Mouse (Mus musculus): ENCODE results near the gene Hsd17b1.

The Hsd17b1 gene

DNA sequence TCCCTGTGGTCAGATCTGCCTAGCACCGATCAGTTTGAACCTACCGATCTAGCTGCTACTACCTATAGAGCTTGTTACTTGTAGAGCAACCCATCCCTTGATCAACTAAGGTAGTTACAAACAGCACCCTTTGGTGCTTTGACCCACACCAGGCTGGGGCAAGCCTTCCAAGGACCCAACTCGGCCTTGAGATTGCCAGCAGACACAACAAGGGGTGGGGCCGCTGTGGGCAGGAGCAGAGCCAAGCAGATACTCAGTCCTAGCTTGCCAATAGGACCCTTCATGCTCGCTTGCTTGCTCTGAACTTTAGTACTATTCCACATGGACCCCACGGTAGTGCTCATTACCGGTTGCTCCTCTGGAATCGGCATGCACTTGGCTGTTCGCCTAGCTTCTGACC is at the start of gene Hsd17b1:
Hsd17b1 (plus strand) TSS at position 291 of the 400 bp plus-strand sequence.
- in situ Hi-C loops (cut with MboI, MseI): no loop called here

DNA sequence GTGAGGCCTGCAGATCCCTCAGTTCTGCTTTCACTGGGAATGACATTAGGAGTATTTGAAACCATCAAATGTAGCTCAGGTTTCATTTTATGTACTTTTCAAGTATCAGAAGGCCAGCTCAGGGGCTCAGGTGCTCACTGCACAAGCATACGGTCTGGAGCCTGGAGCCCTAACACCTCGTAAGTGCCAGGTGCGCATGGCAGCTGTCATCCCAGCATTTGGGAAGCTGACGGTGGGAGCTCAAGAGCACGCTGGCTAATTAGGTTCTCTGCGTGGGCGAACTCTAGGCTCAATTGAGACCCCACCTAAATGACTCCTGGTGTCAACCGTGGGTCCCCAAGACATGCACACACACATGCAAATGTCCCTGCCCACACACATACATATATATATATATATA is 48.9 kb upstream of the Hsd17b1 start:
- in situ Hi-C loops (cut with MboI, MseI): no loop called here

DNA sequence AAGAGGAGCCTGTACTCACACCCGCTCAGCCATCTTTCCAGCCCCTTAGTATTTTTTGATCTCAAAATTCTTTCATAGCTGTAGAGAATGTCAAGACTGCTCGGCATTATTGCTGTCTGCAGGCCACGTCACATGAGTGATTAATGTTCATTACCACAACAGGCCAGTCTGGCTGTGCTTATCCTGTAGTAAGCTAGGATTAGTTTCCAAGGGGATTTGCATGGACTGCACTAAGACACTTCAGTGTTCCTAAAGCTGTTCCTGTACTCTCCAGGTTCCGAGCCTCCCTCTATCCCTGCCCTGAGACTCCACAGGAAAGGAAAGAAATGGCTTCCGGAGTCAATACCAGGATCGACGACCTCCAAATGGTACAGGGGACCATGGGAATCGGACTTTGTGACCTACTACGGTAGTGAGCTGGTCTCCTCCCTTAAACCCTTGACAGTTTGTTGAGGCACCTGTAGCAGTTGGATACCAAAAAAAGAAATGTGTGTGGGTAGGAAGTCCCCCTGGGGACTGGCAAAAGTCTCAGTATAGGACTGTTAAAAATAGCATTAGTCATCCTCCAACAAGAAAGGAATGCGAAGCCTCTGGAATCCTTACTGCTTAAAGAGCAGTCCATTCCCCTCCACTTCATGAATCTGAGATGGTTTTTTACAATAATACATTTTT is 47.9 kb upstream of the Hsd17b1 start:
- in situ Hi-C loops (cut with MboI, MseI): no loop called here

DNA sequence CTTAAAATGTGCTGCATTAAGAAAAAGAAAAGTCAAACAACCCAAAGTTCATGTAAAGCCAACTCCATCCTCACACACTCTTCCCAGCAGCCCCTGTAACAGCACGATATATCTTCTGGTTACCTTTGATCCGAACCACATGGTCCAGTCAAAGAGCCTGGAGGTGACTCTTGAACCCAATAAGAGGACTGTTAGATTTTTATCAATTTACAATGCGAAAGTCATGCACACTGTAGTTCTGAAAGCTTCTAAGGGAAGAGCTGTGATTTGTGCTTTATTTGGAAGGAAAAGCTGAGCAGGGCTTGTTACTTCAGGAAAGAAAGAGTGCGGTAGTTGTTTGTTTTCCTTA is 47.4 kb upstream of the Hsd17b1 start:
- in situ Hi-C loops (cut with MboI, MseI): no loop called here

DNA sequence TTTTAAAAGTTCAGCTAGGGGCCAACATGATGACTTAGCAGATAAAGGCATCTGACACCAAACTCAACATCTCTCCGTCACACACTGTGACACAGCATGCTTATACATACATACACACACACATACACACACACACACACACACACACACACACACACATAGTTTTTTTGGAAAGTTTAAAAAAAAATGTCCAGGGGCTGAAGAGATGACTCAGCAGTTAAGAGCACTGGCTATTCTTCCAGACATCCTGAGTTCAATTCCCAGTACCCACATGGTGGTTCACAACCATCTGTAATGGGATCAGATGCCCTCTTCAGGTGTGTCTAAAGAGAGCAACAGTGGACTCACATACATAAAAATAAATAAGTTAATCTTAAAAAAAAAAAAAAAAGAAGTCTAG is 46.7 kb upstream of the Hsd17b1 start:
- in situ Hi-C loops (cut with MboI, MseI): no loop called here

DNA sequence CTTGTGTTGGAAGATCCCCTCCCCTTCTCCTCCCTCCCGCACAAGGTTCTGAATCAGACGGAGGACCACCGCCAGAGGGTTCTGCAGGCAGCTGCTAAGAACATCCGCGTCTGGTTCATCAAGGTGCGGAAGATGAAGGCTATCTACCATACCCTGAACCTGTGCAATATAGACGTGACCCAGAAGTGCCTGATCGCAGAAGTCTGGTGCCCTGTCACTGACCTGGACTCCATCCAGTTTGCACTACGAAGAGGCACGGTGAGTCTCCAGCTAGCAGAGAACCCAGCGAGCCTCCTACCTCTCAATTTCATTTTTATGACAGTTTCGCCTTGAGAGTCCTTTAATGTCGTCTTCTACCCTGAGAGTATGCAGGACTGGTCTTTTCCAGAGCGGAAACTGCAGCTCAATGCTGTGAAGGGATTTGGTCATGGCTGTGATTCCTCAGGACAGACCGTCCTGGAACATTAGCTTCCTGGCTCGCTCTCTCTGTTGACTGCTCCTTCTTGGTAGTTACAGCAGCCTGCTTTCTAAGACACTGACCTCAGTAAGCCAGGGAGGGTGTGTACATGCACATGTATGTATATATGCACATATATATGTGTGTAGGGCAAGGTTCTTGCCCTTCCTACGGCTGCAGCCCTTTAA is 44.2 kb upstream of the Hsd17b1 start:
- in situ Hi-C loops (cut with MboI, MseI): no loop called here

DNA sequence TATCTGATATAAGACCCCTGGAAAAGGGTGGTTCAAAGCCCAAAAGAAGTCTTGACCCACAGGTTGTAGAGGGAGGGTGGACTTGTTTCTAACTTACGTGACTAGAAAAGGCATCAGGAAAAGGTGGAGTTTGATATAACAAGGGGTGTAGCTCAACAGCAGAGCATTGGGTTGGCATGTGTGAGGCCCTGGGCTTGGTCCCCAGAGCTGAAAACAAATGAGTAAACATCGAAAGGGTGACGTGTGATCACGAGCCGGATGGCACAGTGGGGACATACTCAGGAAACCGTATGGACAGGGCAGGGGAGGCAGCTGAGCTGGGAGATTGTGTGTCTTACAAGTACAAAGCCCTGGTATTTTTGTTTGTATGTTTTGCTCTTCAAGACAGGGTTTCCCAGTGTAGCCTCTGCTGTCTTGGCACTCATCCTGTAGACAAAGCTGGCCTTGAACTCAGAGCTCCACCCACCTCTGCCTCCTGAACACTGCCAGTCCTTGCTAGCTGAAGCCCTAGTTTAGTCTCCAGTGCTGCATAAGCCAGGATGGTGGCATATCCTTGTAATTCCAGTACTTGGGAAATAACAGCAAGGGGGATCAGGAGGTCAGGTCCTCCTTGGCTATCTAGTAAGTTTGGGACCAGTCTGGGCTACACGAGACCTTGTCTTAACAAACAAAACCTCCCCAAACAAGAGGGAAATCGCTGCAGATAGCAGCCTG is 43.4 kb upstream of the Hsd17b1 start:
- in situ Hi-C loops (cut with MboI, MseI): no loop called here

DNA sequence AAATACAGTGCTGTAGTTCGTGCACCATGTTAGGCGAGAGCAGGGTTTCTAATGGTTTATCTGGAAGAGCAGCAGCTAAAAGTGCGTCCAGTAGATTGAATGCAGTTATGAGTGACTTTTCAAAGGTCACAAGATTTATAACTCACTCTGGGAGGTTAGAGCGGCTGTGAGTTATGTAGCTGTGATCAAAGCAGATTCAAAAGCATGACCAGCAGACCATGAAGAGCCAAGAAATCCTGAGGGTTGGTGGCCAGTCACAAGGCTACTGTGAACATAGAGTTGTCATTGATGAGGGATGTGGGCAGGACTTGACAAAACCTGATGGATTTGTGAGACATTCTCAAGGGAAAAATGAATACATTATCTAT is 42.9 kb upstream of the Hsd17b1 start:
- in situ Hi-C loops (cut with MboI, MseI): no loop called here

DNA sequence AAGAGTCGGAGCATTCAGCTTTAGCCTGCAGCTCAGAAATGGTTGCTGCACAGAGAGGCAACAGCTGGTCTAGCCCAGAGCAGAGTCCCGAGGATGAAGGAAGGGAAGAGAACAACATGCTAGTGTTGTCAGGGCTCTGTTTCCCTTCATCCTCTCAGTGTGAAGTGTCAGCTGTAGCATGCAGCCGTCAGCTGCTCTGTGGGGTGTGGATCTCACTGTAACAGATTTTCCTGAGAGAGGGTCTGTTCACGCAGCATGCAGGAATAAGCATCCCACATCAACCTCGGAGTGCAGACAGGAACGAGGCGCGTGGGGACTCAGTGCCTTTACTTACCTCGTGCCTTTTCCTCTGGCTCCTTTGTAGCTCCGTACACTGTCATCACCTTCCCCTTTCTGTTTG is 40.4 kb upstream of the Hsd17b1 start:
- in situ Hi-C loops (cut with MboI, MseI): no loop called here

DNA sequence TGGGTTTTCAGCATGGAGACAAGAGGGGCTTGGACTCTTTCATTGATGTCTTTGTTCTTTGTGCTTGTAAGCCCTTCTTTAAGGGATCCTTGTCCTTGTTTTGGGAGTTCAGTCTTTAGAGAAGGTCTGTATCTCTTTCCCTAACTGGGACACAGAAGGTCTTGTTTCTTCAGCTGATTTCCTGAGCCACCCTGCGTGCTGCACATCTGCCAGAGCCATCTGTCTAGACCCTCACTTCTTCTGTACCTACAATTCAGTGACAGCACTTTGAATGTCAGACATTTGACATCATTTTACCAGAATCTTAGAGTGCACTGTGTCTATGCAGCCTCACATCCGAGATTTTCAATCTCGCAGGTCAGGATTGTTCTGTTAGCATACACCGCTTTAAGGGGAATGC is 32.4 kb upstream of the Hsd17b1 start:
- in situ Hi-C loops (cut with MboI, MseI): no loop called here

DNA sequence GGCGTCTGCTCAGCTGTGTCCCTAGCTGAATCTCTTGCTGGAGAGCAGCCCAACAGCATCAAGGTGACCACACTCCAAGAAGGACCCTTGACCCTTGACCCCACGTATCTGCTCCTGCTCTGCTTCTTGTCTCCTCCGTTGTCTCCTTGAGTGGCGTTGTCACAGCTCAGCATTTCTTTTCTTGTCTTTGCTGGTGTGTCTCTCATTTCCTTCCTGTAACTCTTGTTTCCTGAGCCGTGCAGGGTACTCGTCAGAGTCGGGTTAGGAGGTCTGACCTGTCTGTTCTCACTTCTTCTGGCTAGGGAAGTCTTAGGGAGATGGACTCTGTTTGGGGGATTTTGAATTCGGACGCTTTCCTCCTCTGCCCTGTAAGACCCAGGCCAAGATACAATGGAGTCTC is 31.8 kb upstream of the Hsd17b1 start:
- in situ Hi-C loops (cut with MboI, MseI): no loop called here

DNA sequence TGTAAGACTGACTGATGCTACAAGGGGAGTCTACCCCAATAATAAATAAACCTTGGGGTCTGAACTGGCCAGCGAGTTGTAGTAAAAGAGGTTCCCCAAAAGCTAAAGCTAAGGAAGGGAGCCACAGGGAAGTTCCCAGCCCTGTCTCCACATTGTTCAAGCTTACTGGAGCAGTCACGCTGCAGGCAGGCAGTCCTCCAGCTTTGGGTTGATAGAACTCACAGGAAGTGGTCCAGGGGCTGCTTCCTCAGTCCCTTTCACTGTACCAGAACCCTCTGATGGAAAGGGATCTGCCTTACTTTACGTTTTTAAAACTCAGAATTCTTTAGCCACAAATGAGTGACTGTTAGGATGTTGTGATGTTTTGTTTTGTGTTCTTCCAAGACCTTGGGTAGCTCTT is 30.7 kb upstream of the Hsd17b1 start:
- in situ Hi-C loops (cut with MboI, MseI): no loop called here

DNA sequence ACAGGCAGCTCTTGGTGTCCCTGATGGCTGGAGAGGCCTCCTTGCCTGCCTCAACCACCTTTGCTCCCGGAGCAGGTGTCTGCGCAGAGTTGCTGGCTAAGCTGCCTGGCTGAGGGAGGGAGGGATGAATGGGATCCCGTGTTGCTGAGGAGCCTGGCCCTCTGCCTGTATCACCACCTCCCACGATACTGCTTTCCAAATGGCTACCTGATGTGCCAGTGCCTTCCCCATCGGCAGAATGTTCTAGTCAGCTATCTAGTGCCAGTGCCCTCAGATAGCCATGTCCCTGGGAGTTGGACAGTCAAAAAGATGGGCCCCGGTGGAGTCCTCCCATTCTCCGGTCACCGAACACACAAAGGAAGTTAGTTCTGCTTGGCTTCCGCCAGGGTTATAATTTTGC is 27.9 kb upstream of the Hsd17b1 start:
- in situ Hi-C loops (cut with MboI, MseI): no loop called here

DNA sequence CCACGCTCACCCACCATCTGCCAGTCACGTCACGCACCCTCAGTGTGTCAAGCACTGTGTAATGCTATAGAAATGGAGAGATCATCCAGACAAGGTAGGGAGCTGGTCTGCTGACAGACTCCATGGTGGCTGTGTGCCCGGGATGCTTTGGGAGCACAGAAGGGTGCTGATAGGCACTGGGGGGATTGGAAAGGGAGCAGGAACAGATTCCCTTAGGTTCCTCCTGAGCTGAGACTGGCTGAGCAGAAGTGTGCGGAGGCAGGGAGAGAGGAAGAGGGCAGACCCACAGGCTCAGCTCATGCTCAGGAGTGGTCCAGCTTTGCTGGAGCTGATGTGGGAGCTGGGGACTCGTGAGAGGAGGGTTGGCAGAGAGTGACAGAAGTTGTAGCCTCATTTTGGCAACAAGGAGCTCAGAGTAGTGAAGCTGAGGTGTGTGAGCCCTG is 27.1 kb upstream of the Hsd17b1 start:
- in situ Hi-C loops (cut with MboI, MseI): no loop called here

DNA sequence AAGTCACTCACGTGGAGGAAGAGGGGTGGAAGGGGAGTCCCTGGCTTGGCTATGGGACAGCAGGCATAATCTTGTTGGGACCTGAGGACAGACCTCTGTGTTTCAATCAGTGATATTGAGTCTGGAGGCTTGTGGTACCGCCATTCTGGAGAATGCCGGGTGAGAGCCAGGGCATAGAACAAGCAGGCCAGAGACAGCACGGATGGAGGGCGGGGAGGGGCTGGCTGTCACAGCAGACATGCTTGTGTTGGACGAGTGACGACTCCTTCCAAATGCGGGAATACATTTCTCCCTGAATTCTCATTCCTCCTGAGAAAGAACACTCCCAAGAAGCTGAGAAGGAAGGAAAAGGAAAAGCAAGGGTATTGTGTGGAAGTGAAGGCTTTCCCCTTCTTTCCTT is 26.6 kb upstream of the Hsd17b1 start:
- in situ Hi-C loops (cut with MboI, MseI): no loop called here

DNA sequence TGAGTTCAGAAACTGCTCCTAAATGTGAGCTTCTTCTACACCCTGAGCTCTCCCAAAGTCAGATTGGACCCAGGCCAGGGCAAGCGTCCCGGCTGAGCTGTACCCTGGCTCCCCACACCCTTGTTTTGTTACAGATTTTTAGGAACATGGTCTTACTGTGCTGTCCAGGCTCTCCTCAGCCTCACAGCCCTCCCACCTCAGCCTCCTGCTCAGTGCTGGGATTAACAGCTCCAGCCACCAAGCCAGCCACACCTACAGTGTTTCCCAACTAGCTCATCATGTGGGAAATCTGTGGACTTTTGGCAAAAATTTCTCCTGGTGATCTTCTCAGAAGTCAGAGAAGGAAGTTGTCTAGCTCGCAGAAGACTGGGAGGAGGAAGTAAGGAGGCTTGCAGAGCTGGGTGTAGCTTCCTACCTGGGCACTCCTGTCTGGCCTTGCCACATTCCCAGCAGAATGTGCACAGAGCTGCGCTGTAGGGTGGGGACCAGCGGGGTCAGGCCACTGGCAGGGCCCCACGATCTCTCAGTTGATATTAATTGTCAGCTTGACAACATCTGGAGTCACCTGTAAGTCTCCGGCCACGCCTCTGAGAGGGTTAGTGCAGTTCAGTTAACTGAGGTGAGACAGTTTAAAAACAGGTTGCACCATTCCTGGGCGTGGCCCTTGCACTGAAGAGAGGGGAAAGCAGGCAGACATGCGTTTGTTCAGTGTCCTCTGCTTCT is 25.3 kb upstream of the Hsd17b1 start:
- in situ Hi-C loops (cut with MboI, MseI): no loop called here

DNA sequence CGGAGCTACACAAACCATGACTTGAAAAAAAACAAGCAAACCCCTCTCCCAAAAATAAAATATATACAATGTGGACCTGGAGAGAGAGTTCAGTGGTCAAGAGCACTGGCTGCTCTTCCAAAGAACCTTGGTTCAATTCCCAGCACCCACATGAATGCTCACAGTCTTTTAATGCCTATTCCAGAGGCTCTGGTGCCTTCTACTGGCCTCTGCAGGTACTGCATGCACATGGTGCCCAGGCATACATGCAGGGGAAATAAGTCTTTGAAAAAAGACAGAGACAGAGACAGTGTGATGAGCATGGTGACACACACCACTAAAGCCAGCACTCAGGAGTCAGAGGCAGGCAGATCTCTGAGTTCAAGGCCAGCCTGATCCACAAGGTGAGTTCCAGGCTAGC is 24.2 kb upstream of the Hsd17b1 start:
- in situ Hi-C loops (cut with MboI, MseI): no loop called here

DNA sequence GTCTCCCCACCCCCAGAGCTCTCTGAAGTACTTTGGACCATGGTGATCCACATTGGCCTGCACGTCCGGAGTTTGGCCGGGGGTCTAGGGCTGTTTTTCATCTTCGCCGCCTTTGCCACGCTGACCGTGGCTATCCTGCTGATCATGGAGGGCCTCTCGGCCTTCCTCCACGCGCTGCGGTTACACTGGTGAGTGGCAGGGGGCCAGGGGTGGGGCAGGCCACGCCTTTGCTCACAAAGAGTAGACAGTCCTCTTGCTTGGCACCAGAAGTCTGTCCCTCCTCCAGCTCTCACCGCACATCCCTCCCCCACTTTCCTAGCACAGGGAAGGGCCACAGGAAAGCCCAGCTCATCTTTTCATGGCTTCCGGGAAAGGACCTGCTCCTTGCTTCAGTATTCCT is 22.8 kb upstream of the Hsd17b1 start:
- in situ Hi-C loops (cut with MboI, MseI): loop anchor here (5.0 kb wide), 2 partner anchors 73 to 163 kb away; no protein-coding TSS in a partner anchor

DNA sequence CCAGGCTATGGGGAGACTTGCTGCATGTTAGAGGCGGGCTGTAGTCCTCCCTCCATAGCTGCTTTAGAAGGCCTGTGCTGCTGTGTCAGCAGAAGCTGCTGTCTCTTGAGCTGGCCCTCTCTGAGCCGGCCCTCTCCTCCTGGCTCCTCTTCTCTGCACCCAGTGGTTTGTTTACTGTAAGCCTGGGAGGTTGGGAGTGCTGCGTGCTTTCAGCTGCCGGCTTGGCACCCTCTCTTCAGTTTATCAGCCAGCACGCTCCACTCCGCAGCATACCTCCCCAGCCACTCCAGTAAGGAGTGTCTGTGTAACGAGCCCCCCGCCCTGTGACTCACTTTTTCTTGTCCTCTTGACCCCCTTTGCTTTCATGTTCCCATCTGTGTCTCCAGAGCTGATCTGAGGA is 21.3 kb upstream of the Hsd17b1 start:
- in situ Hi-C loops (cut with MboI, MseI): loop anchor here (5.0 kb wide), 2 partner anchors 75 to 165 kb away; no protein-coding TSS in a partner anchor

DNA sequence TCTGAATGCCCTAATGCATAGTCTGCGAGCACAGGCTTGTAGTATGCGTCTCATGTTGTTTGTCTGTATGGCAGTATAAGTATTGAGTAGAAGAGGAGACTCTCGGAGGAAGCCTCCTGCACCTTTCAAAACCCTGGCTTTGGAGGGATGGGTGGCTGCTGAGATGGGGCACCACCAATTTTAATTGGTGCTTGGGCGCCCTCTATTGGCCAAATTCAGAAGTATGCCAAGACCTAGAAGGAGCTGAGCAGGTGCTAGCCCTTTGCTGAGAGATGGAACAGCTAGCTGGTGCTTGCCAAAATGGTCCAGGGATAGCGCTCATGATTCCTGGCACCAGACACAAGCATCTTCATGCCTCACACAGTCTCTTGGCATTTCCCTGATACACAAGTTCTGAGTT is 20.4 kb upstream of the Hsd17b1 start:
- in situ Hi-C loops (cut with MboI, MseI): loop anchor here (5.0 kb wide), 2 partner anchors 76 to 166 kb away; no protein-coding TSS in a partner anchor

DNA sequence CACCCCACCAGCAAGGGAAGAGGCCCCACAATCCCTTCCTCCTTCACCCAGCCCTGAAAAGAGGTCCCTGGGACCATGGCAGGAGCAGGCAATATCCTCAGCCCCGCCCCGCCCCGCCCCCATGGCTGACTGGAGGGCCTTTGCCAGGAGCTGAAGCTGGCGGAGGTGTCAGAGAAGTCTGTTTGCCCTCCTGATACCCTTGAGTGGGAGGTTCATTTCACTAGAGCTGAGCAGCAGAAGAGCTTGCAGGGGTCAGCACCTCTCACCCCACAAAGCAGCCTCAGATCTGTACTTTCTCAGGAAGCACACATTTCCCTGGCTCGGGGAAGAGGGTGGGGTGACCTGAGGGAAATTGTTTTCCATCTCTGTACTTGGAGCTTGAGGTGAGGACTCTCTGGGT is 19.5 kb upstream of the Hsd17b1 start:
- in situ Hi-C loops (cut with MboI, MseI): loop anchor here (5.0 kb wide), 2 partner anchors 76 to 166 kb away; no protein-coding TSS in a partner anchor

DNA sequence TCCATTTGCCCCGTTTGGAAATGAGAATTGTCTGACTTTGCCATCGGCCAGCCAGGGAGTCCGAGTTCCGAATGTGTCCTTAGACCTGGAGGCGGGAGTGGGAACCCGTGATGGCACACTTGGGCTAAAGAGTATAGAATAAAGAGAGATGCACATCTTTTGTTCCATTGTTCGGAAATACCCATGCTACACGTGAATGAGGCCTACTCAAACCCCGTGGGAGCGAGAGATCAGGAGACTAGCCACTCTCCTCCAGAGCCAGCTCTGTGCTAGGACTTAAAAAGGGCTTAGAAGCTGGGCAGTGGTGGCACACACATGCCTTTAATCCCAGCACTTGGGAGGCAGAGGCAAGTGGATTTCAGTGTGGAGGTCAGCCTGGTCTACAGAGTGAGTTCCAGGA is 18.7 kb upstream of the Hsd17b1 start:
- in situ Hi-C loops (cut with MboI, MseI): loop anchor here (5.0 kb wide), 2 partner anchors 77 to 167 kb away; no protein-coding TSS in a partner anchor

All from regulatory T cell (primary cell).